Mouse (Mus musculus): ENCODE results near the gene Ak2.

- TF ChIP-seq EP300 (optimal IDR thresholded peaks at IDR 0.05) (no peak), CTCF (IDR thresholded peaks at IDR 0.05; ENCODE audit: low read depth) (no peak)
Measured at GRCm38 (mm10) chr4:128984600-128984999, 7.2 kb upstream of the Ak2 start.

All from stomach, postnatal 0 days (tissue).